Mouse (Mus musculus) liver, embryonic 14.5 days (tissue): Measurements from ENCODE around the gene Usp33. TPM values are rescaled to one million over a fixed set of nuclear protein-coding genes. Genes with fewer than 3 reads are reported as not detected.
A peak's percentile ranks its signal among the peaks of the same experiment; 100 is the strongest.
"Not testable (repeated sequence)": the region's sequence is repeated elsewhere in the genome, so short reads cannot be mapped to it uniquely, and the experiment has no call there.

Experiments used
- ATAC-seq: fragments of 200-750 bp; cut with Nextera tagmentation; 2 replicates; pipeline ENCODE4 v1.8.0; 2017; ENCODE audit warnings: moderate number of reproducible peaks, mild to moderate bottlenecking, moderate library complexity; ENCODE audit not compliant: insufficient read depth
- DNase-seq, 3 experiments: peaks; one replicate each; pipeline ENCODE4 v3.0.0-alpha.2; 2012 to 2013; ENCODE audit warnings: low read depth in 3 of 3, low spot score in 3 of 3
- H3K27ac ChIP-seq: fragments of 300-500 bp; sonication (generic); 2 replicates; pipeline ENCODE4 v1.5.1; 2014; ENCODE audit warnings: moderate library complexity, mild to moderate bottlenecking, control low read depth, inconsistent platforms
- H3K27me3 ChIP-seq: fragments of 300-500 bp; sonication (generic); 2 replicates; pipeline ENCODE4 v1.6.1; 2014; ENCODE audit warnings: mild to moderate bottlenecking, low read length, moderate library complexity; ENCODE audit not compliant: control insufficient read depth, insufficient read depth
- H3K36me3 ChIP-seq: fragments of 300-500 bp; sonication (generic); replicated peaks from 2 replicates; pipeline ENCODE4 v1.6.1; 2014; ENCODE audit warnings: low read depth; ENCODE audit not compliant: control insufficient read depth, insufficient read depth
- H3K4me1 ChIP-seq, 2 experiments: fragments of 200-500 bp in 1 of 2; fragments of 300-500 bp in 1 of 2; sonication (generic) in 1 of 2; replicated peaks; 2 replicates each; pipeline ENCODE4 v1.6.1; 2012 to 2014; ENCODE audit warnings: antibody characterized with exemption in 1 of 2, inconsistent platforms in 1 of 2, low read length in 1 of 2; ENCODE audit not compliant: control insufficient read depth in 2 of 2, insufficient read depth in 2 of 2
- H3K4me2 ChIP-seq: fragments of 300-500 bp; sonication (generic); 2 replicates; pipeline ENCODE4 v1.6.1; 2014; ENCODE audit warnings: low read depth, mild to moderate bottlenecking, control low read depth, moderate library complexity
- H3K4me3 ChIP-seq, 2 experiments: fragments of 200-500 bp in 1 of 2; fragments of 300-500 bp in 1 of 2; sonication (generic) in 1 of 2; 2 replicates each; pipeline ENCODE4 v1.5.1; 2012 to 2014; ENCODE audit warnings: low read depth in 2 of 2, low read length in 2 of 2, mild to moderate bottlenecking in 2 of 2, control low read depth in 1 of 2, inconsistent platforms in 1 of 2, moderate library complexity in 1 of 2; ENCODE audit not compliant: insufficient read depth in 1 of 2
- H3K9ac ChIP-seq: fragments of 300-500 bp; sonication (generic); replicated peaks from 2 replicates; pipeline ENCODE4 v1.6.1; 2014; ENCODE audit warnings: mild to moderate bottlenecking, control low read depth, moderate library complexity
- H3K9me3 ChIP-seq: fragments of 300-500 bp; sonication (generic); 2 replicates; pipeline ENCODE4 v1.6.1; 2016; ENCODE audit warnings: low read length, mixed read lengths; ENCODE audit not compliant: control insufficient read depth
- CTCF ChIP-seq: IDR thresholded peaks from 2 replicates; pipeline ENCODE4 v1.5.1; 2016; ENCODE audit warnings: antibody characterized with exemption, low read depth, control low read depth
- EP300 ChIP-seq: IDR thresholded peaks from 2 replicates; pipeline ENCODE4 v1.6.1; 2016; ENCODE audit warnings: antibody characterized with exemption, low read depth
- WGBS: fragments of 180-500 bp; shearing (Covaris S2); extraction: QIAGEN DNeasy Blood & Tissue Kit; methylation state at CpG from one replicate; pipeline ENCODE4 v1.1.7; 2014; ENCODE audit not compliant: insufficient replicate concordance; 5-methylcytosine and 5-hydroxymethylcytosine counted together
- polyA plus RNA-seq, 2 experiments: library from polyadenylated mRNA; depleted of rRNA in 1 of 2; stranded (reverse) in 1 of 2; unstranded in 1 of 2; fragments of >200 nt; fragmentation: Nextera tagmentation in 1 of 2; extraction: Ambion mirVana in 1 of 2; gene quantifications; 2 replicates each; pipeline versions ENCODE4 v1.2.1 to v1.2.3; 2012 to 2014

Gene Usp33
- polyA plus RNA-seq, 2 experiments, result 18.5 to 23.1 TPM

DNA sequence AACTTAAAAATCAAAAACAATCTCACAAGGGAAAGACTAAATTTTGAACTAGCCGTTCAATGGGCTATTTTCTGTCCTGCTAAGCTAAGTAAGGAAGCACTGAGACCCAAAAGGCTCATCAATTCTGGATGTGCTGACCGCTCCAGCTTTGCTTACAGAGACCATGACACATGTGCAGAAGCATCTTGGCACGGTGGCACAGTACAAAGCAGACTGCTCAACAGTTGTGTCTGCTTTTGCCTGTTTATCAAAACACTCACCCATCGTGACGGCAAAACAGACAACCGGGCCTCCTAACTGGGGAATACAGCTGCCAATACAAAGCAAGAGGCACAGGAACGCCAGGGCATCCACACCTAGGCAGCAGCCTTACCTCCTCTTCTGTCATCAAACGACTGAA is 41.2 kb upstream of the Usp33 start:
- H3K4me1 ChIP-seq, result peaks cover 0 to 18% of the 10 kb centered on the region in 2 experiments; a peak in 3 of 4 replicates
- 77% methylated on average over 8 of the region's 8 CpGs for WGBS
- H3K27ac ChIP-seq, result no peak overlapping the region
- no peak overlapping the region for H3K9ac ChIP-seq
- no peaks in the 10 kb centered on the region for H3K9me3 ChIP-seq
- H3K4me2 ChIP-seq, result no peak overlapping the region
- H3K4me3 ChIP-seq, result no peak overlapping the region
- no peaks in the 10 kb centered on the region for H3K27me3 ChIP-seq
- TF ChIP-seq CTCF (no peak), EP300 (no peak)
- DNase-seq, result no peak
- no peaks in the 10 kb centered on the region for H3K36me3 ChIP-seq
- ATAC-seq, result no peak

DNA sequence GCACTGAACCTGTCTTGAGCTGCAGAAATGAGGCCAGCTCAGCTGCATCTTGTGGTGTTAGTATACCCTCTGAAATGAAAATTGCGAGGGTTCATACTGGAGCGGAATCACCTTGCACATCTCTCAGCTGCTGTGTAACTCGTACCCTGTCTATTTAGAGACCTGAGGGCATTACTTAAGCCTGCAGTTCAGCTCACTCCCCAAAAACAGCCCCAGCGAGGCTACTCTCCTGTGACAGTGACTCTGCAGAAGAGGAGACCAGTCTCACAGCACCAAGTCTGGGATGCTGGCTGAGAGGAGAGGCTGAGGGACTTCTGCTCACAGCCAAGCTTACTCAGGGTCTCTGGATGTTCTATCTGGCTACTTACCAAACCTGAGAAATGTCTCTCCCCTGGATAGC is 40.3 kb upstream of the Usp33 start:
- WGBS, result 72% methylated on average over 4 of the region's 4 CpGs
- DNase-seq (no peak), ATAC-seq (no peak)
- Histone ChIP-seq H3K36me3 (no peaks in the 10 kb centered on the region), H3K4me2 (no peak overlapping the region), H3K27me3 (no peaks in the 10 kb centered on the region), H3K9ac (no peak overlapping the region), H3K9me3 (no peaks in the 10 kb centered on the region), H3K4me3 (no peak overlapping the region), H3K27ac (no peak overlapping the region), H3K4me1 (peaks cover 0 to 18% of the 10 kb centered on the region in 2 experiments; a peak in 3 of 4 replicates)
- no peak for TF ChIP-seq EP300
- no peak for TF ChIP-seq CTCF

DNA sequence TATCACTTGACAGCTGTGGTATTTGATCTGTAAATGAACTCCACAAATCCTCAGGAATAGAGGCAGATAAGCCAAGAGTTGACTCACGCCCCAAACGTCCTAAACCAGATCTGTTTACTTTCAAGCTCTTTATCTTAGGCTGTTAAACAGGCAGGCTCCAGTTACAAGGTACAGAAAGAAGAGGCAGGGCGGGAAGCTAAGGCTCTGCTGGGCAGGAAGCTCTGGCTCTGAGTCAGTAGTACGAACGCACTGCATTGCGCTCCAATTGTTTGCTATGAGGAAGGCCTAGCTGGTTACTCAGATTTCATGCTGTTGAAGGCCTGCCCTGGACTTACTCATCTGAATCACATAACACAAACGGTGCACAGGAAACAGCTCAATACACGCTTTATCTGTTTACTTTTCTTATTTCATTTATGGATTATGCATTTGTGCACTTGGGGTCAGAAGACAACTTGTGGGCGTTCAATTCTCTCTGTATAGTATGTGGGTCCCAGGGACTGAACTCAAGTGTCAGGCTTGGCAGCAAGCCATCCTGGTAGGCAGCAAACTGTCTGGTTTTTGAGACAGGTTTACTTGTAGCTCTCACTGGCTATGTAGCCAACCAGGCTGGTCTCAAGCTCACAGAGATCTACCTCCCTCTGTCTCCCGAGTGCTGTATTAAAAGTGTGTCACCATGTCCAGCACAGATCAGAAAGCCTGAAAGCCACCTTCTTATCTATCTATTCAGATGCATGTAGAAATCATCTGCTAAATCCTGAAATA is 37.6 kb upstream of the Usp33 start:
- Histone ChIP-seq H3K4me2 (no peak overlapping the region), H3K27ac (no peak overlapping the region), H3K36me3 (no peaks in the 10 kb centered on the region), H3K9ac (no peak overlapping the region), H3K4me1 (peaks cover 0 to 18% of the 10 kb centered on the region in 2 experiments; a peak in 3 of 4 replicates), H3K27me3 (no peaks in the 10 kb centered on the region), H3K4me3 (no peak overlapping the region), H3K9me3 (no peaks in the 10 kb centered on the region)
- peak in 2 of 3 experiments; percentile 7 to 16 for DNase-seq
- TF ChIP-seq CTCF (no peak), EP300 (0 out of 2 replicates have a peak, but pooled peaks have one; percentile 12)
- ATAC-seq, result peak; percentile 61
- 34% methylated on average over 10 of the region's 10 CpGs for WGBS

DNA sequence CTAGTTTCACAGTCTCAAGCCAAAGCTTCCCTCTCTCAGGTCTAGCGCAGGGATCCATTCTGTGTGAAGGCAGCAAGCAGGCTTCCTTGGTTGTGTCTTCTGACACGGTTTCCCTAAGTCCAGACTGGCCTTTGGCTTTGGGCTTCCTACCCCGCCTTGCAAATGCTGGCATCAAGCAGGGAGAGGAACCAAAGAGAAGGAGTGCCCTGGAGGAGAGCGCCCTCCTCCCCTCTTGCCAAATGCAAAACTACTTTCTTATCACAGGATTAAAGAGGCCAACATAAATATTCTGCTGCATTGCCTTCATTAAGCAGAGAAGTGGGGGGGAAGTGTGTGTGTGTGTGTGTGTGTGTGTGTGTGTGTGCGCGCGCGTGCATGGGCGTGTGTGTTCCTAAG is 37.0 kb upstream of the Usp33 start:
- Histone ChIP-seq H3K27me3 (no peaks in the 10 kb centered on the region), H3K4me3 (no peak overlapping the region), H3K9me3 (no peaks in the 10 kb centered on the region), H3K4me1 (peaks cover 0 to 18% of the 10 kb centered on the region in 2 experiments; a peak in 3 of 4 replicates), H3K27ac (no peak overlapping the region), H3K9ac (no peak overlapping the region), H3K4me2 (no peak overlapping the region), H3K36me3 (no peaks in the 10 kb centered on the region)
- WGBS, result 78% methylated on average over 9 of the region's 9 CpGs
- ATAC-seq (no peak), DNase-seq (no peak)
- no peak for TF ChIP-seq CTCF
- no peak for TF ChIP-seq EP300

- H3K9me3 ChIP-seq, H3K4me3 ChIP-seq, H3K9ac ChIP-seq, H3K27ac ChIP-seq, H3K27me3 ChIP-seq, H3K36me3 ChIP-seq, DNase-seq, H3K4me2 ChIP-seq, H3K4me1 ChIP-seq, ATAC-seq: not testable (repeated sequence)
- 72% methylated on average over 14 of the region's 14 CpGs for WGBS
Observed at GRCm38 (mm10) chr3:152314666-152315065, 31.6 kb upstream of the Usp33 start.
